Mouse (Mus musculus) heart, embryonic 13.5 days (tissue): ENCODE results near the gene Wdr47. TPM values are rescaled to one million over a fixed set of nuclear protein-coding genes. Genes with fewer than 3 reads are reported as not detected.
"Not testable (repeated sequence)": the region's sequence is repeated elsewhere in the genome, so short reads cannot be mapped to it uniquely, and the experiment has no call there.

Experiments
- ATAC-seq: fragments of 200-750 bp; cut with Nextera tagmentation; 2 replicates; pipeline ENCODE4 v1.8.0; 2017; ENCODE audit warnings: moderate TSS enrichment; ENCODE audit not compliant: insufficient number of reproducible peaks, low FRiP score, low TSS enrichment; ENCODE audit errors: extremely low read depth
- H3K27ac ChIP-seq: fragments of 300-500 bp; sonication (generic); replicated peaks from 2 replicates; pipeline ENCODE4 v1.5.1; 2015; ENCODE audit warnings: moderate library complexity, mild to moderate bottlenecking, inconsistent platforms
- H3K27me3 ChIP-seq: fragments of 300-500 bp; sonication (generic); replicated peaks from 2 replicates; pipeline ENCODE4 v1.6.1; 2015; ENCODE audit warnings: mild to moderate bottlenecking, inconsistent platforms
- H3K36me3 ChIP-seq: fragments of 300-500 bp; sonication (generic); 2 replicates; pipeline ENCODE4 v1.6.1; 2015; ENCODE audit warnings: mild to moderate bottlenecking, inconsistent platforms
- H3K4me1 ChIP-seq: fragments of 300-500 bp; sonication (generic); 2 replicates; pipeline ENCODE4 v1.6.1; 2015; ENCODE audit warnings: inconsistent platforms
- H3K4me2 ChIP-seq: fragments of 300-500 bp; sonication (generic); 2 replicates; pipeline ENCODE4 v1.6.1; 2015; ENCODE audit warnings: inconsistent platforms, mild to moderate bottlenecking, moderate library complexity
- H3K4me3 ChIP-seq: fragments of 300-500 bp; sonication (generic); 2 replicates; pipeline ENCODE4 v1.5.1; 2015; ENCODE audit warnings: moderate library complexity, mild to moderate bottlenecking, inconsistent platforms
- H3K9ac ChIP-seq: fragments of 300-500 bp; sonication (generic); 2 replicates; pipeline ENCODE4 v1.6.1; 2015; ENCODE audit warnings: inconsistent platforms, mild to moderate bottlenecking, moderate library complexity
- H3K9me3 ChIP-seq: fragments of 300-500 bp; sonication (generic); 2 replicates; pipeline ENCODE4 v1.6.1; 2016; ENCODE audit warnings: inconsistent platforms
- WGBS: fragments of 180-500 bp; shearing (Covaris S2); methylation state at CpG from one replicate; pipeline ENCODE4 v1.1.7; 2015; ENCODE audit warnings: mixed read lengths; 5-methylcytosine and 5-hydroxymethylcytosine counted together
- polyA plus RNA-seq: library from polyadenylated mRNA; unstranded; fragments of >200 nt; fragmentation: Nextera tagmentation; extraction: Ambion mirVana; gene quantifications from 2 replicates; pipeline ENCODE4 v1.2.1, GENCODE M21; 2015

The Wdr47 gene
- polyA plus RNA-seq, result 7.0 and 7.7 TPM in 2 replicates

- Histone ChIP-seq H3K9me3 (no peaks in the 10 kb centered on the region), H3K9ac (peak within 1 kb of the TSS; percentile 90), H3K4me3 (peak within 1 kb of the TSS; percentile 98), H3K27ac (peak within 1 kb of the TSS; percentile 85), H3K4me1 (peaks cover 10% of the 10 kb centered on the region; the same call in 1 of the 2 replicates), H3K27me3 (no peaks in the 10 kb centered on the region), H3K4me2 (peak within 1 kb of the TSS; percentile 100), H3K36me3 (no peaks in the 10 kb centered on the region)
- 4% methylated on average over 44 of the region's 44 CpGs for WGBS
- ATAC-seq, result peak; percentile 100
Observed at GRCm38 (mm10) chr3:108590786-108591529, at the start of gene Wdr47. Gene Wdr47, plus strand, starts transcription at chr3:108591279.

GRCm38 (mm10) chr3:108542299-108542698, 48.8 kb upstream of the Wdr47 start:
- H3K9ac ChIP-seq, result no peak overlapping the region
- H3K4me2 ChIP-seq, result no peak overlapping the region
- peaks cover 4% of the 10 kb centered on the region for H3K4me1 ChIP-seq
- H3K27ac ChIP-seq, result no peak overlapping the region
- no peak for ATAC-seq
- 79% methylated on average over 11 of the region's 11 CpGs for WGBS
- H3K9me3 ChIP-seq, result no peaks in the 10 kb centered on the region
- H3K4me3 ChIP-seq, result no peak overlapping the region
- no peaks in the 10 kb centered on the region for H3K36me3 ChIP-seq
- H3K27me3 ChIP-seq, result peaks cover 29% of the 10 kb centered on the region; the same call in 1 of the 2 replicates

- no peaks in the 10 kb centered on the region for H3K27me3 ChIP-seq
- peak overlapping the region; percentile 98 for H3K9ac ChIP-seq
- H3K4me3 ChIP-seq, result peak overlapping the region; percentile 90
- no peaks in the 10 kb centered on the region for H3K9me3 ChIP-seq
- peak overlapping the region; percentile 90 for H3K27ac ChIP-seq
- ATAC-seq, result peak; percentile 56
- peaks cover 25% of the 10 kb centered on the region for H3K36me3 ChIP-seq
- H3K4me1 ChIP-seq, result peaks cover 5% of the 10 kb centered on the region
- H3K4me2 ChIP-seq, result peak overlapping the region; percentile 86
- 1% methylated on average over 42 of the region's 42 CpGs for WGBS
Observed at GRCm38 (mm10) chr3:108554111-108554561, 36.9 kb upstream of the Wdr47 start.

- Histone ChIP-seq H3K27me3 (no peaks in the 10 kb centered on the region), H3K9me3 (no peaks in the 10 kb centered on the region), H3K36me3 (peaks cover 31% of the 10 kb centered on the region), H3K4me3 (peak overlapping the region; percentile 90), H3K4me1 (peaks cover 5% of the 10 kb centered on the region), H3K9ac (peak overlapping the region; percentile 98), H3K27ac (peak overlapping the region; percentile 90), H3K4me2 (peak overlapping the region; percentile 86)
- peak; percentile 90 for ATAC-seq
- 18% methylated on average over 21 of the region's 22 CpGs for WGBS
Observed at GRCm38 (mm10) chr3:108554587-108555312, 36.3 kb upstream of the Wdr47 start.

- peaks cover 18% of the 10 kb centered on the region for H3K4me1 ChIP-seq
- peaks cover 39% of the 10 kb centered on the region for H3K36me3 ChIP-seq
- ATAC-seq, result no peak
- H3K9me3 ChIP-seq, result no peaks in the 10 kb centered on the region
- no peak overlapping the region for H3K4me3 ChIP-seq
- no peak overlapping the region for H3K4me2 ChIP-seq
- 88% methylated on average over 4 of the region's 4 CpGs for WGBS
- H3K27ac ChIP-seq, result no peak overlapping the region
- no peak overlapping the region for H3K9ac ChIP-seq
- no peaks in the 10 kb centered on the region for H3K27me3 ChIP-seq
Observed at GRCm38 (mm10) chr3:108557888-108558287, 33.2 kb upstream of the Wdr47 start.

- Histone ChIP-seq H3K9ac (peak within 1 kb of the TSS; percentile 91), H3K27ac (peak within 1 kb of the TSS; percentile 91), H3K27me3 (no peaks in the 10 kb centered on the region), H3K4me1 (peaks cover 16% of the 10 kb centered on the region), H3K9me3 (no peaks in the 10 kb centered on the region), H3K4me3 (peak within 1 kb of the TSS; percentile 84), H3K36me3 (peaks cover 32% of the 10 kb centered on the region), H3K4me2 (peak within 1 kb of the TSS; percentile 94)
- WGBS, result under 1% methylated on average over 45 of the region's 45 CpGs
- ATAC-seq, result peak; percentile 96
Observed at GRCm38 (mm10) chr3:108562133-108562730, 28.8 kb upstream of the Wdr47 start, which contains the start of gene Tmem167b. Gene Tmem167b, minus strand, starts transcription at chr3:108562466.

GRCm38 (mm10) chr3:108562777-108563271, 28.3 kb upstream of the Wdr47 start:
- WGBS, result 8% methylated on average over 15 of the region's 15 CpGs
- Histone ChIP-seq H3K9me3 (no peaks in the 10 kb centered on the region), H3K4me2 (peak overlapping the region; percentile 94), H3K36me3 (peaks cover 26% of the 10 kb centered on the region), H3K27me3 (peaks cover 2% of the 10 kb centered on the region; the same call in 1 of the 2 replicates), H3K9ac (peak overlapping the region; percentile 79), H3K27ac (peak overlapping the region; percentile 91), H3K4me3 (peak overlapping the region; percentile 84), H3K4me1 (peaks cover 16% of the 10 kb centered on the region)
- ATAC-seq, result no peak; the same call in 1 of the 2 replicates

- peaks cover 16% of the 10 kb centered on the region for H3K4me1 ChIP-seq
- peak overlapping the region; percentile 94 for H3K4me2 ChIP-seq
- ATAC-seq, result no peak
- H3K9me3 ChIP-seq, result no peaks in the 10 kb centered on the region
- WGBS, result 8% methylated on average over 4 of the region's 4 CpGs
- peak overlapping the region; percentile 91 for H3K27ac ChIP-seq
- peak overlapping the region; percentile 84 for H3K4me3 ChIP-seq
- peaks cover 22% of the 10 kb centered on the region for H3K36me3 ChIP-seq
- H3K27me3 ChIP-seq, result peaks cover 5% of the 10 kb centered on the region; the same call in 1 of the 2 replicates
- peak overlapping the region; percentile 79 for H3K9ac ChIP-seq
Observed at GRCm38 (mm10) chr3:108563309-108563708, 27.8 kb upstream of the Wdr47 start.

- Histone ChIP-seq H3K9me3 (no peaks in the 10 kb centered on the region), H3K9ac (no peak overlapping the region), H3K4me1 (peaks cover 11% of the 10 kb centered on the region), H3K4me2 (no peak overlapping the region), H3K27me3 (peaks cover 13% of the 10 kb centered on the region; the same call in 1 of the 2 replicates), H3K27ac (no peak overlapping the region), H3K36me3 (no peaks in the 10 kb centered on the region), H3K4me3 (no peak overlapping the region)
- 65% methylated on average over 15 of the region's 15 CpGs for WGBS
- ATAC-seq, result no peak
Observed at GRCm38 (mm10) chr3:108567990-108568877, 22.8 kb upstream of the Wdr47 start.

- H3K4me2 ChIP-seq, H3K36me3 ChIP-seq, H3K9ac ChIP-seq, H3K4me3 ChIP-seq, H3K9me3 ChIP-seq, ATAC-seq, H3K27ac ChIP-seq: not testable (repeated sequence)
- Histone ChIP-seq H3K4me1 (peaks cover 16% of the 10 kb centered on the region), H3K27me3 (peaks cover 13% of the 10 kb centered on the region; the same call in 1 of the 2 replicates)
- WGBS, result 49% methylated on average over 3 of the region's 3 CpGs
Observed at GRCm38 (mm10) chr3:108569636-108570035, 21.4 kb upstream of the Wdr47 start.
